Mouse (Mus musculus) brain, adult 2 months (tissue): Measurements from ENCODE around the gene Itgb8.

Experiments
- DNase-seq: peaks from one replicate; pipeline ENCODE4 v3.0.0; 2011; ENCODE audit warnings: low read depth, low spot score

Gene Itgb8

DNA sequence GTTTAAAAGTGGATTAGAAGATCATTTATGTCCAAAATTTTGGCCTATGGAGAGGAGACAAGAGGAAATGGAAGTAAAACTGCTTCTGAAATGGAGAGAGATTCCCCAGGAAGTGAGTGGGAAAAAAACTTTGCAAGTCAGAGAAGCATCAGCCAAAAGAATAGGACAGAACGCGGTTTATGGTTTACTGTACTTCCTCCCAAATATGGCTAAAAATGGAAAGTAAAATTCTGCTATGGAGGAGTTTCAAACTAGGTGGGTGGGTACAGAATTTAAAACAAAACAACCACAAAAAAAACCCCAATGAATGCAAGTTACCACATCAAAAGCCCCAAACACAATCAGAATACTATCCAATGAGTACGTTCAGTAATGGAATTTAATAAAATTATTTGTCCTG lies 90.8 kb downstream of the Itgb8 start:
- DNase-seq: peak; percentile 14

DNA sequence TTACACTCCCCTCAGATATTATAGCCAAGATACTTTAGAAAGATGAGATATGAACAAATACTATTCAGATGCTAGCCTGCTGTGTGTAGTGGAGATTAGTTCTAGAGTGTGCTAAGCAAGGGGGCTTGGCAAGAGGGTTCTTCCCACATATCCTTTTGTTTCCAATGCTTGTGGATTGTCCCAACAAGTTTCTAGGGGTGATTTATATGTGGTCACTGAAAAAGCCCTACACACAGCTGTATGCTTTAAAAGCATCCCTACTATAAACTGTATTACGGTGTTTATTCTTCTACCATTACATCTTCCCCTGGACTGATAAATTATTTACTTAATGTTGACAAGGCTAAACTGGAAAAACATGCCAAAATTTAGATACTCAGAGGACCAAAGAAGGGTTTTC lies 92.6 kb downstream of the Itgb8 start:
- no peak for DNase-seq

DNA sequence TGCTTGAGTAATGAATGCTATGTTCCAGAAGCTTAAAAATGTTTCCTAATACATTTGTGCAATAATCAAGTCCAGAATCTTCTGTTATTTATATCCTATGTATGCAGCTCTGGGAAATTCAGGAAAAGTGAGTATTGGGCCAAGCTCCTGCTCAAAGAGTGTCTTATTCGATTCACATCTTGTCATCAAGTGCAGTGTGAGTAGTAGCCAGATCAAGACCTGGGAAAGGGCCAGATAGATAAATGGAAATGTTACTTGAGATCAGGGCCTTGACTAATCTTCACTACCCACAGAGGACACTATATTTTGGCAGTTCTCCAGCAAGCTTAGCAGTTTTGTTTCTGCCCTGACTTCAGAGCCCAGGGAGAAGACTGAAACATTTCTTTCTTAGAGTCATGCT lies 100.7 kb downstream of the Itgb8 start:
- no peak for DNase-seq

GRCm38 (mm10) chr12:119113522-119114135 lies 125.0 kb downstream of the Itgb8 start:
- no peak for DNase-seq

GRCm38 (mm10) chr12:119110091-119110490 lies 128.5 kb downstream of the Itgb8 start:
- no peak for DNase-seq
